Mouse (Mus musculus) embryonic fibroblast, embryonic 13.5 days (primary cell): ENCODE results near the gene Pi4k2a. TPM values are rescaled to one million over a fixed set of nuclear protein-coding genes. Genes with fewer than 3 reads are reported as not detected.

ENCODE experiments used
- H3K27ac ChIP-seq: 2 replicates; pipeline ENCODE4 v1.5.1; 2012; ENCODE audit warnings: low read length, control low read depth, inconsistent platforms; ENCODE audit not compliant: insufficient read depth
- H3K4me1 ChIP-seq: 2 replicates; pipeline ENCODE4 v1.6.1; 2011; ENCODE audit warnings: low read length; ENCODE audit not compliant: control insufficient read depth, insufficient read depth
- H3K4me3 ChIP-seq: 2 replicates; pipeline ENCODE4 v1.5.1; 2011; ENCODE audit warnings: mild to moderate bottlenecking, control low read depth, low read length; ENCODE audit not compliant: insufficient read depth
- CTCF ChIP-seq: IDR thresholded peaks from 2 replicates; pipeline ENCODE4 v1.5.1; 2011; ENCODE audit warnings: mild to moderate bottlenecking, control low read depth, low read length, moderate library complexity, borderline replicate concordance; ENCODE audit not compliant: insufficient read depth
- POLR2A ChIP-seq: IDR thresholded peaks from 2 replicates; pipeline ENCODE4 v1.6.1; 2011; ENCODE audit warnings: low read depth, mild to moderate bottlenecking, control low read depth, low read length, moderate library complexity
- polyA plus RNA-seq: library from polyadenylated mRNA; stranded (reverse); fragments of >200 nt; gene quantifications from 2 replicates; pipeline ENCODE4 v1.2.4, GENCODE M21; 2011; ENCODE audit warnings: low read depth; ENCODE audit not compliant: missing spikeins, insufficient read length

The Pi4k2a gene
- polyA plus RNA-seq, 1 experiment: 25.6 TPM

DNA sequence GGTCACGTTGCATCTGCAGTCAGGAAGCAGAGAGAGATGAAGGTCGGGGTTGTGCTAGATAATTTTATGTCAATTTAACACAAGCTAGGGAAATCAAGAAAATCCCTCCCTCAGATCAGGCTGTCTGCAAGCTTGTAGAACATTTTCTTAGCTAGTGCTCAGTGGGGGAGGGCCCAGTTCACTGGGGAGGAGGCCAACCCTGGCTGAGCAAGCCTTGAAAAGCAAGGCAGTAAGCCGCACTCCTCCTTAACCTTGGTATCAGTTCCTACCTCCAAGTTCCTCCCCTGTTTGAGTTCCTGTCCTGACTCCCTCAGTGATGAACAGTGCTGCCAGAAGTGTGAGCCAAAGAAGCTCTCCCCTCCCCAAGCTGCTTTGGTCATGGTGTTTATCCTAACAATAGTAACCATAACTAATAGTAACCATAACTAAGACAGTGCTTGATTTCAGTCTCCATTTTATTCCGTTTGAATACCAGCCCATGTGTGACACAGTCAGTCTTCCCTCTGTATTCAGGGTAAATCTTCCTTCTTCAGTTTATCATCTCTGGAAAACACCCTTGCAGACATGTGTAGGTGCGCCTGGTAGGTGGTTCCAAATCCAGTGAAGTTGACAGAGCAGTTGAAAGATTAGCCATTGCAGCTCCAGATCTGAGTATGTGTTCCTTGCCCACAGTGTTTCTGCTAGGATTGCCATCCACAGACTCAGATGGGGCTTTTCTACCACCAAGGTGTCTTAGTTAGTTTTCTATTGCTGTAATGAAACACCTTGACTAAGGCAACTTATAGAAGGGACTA lies 49.7 kb downstream of the Pi4k2a start:
- TF ChIP-seq POLR2A: no peak
- TF ChIP-seq CTCF: no peak
- H3K4me3 ChIP-seq: no peak overlapping the region
- H3K4me1 ChIP-seq: 0 out of 2 replicates have a peak, but pooled peaks cover 5% of the 10 kb centered on the region
- no peak overlapping the region for H3K27ac ChIP-seq

DNA sequence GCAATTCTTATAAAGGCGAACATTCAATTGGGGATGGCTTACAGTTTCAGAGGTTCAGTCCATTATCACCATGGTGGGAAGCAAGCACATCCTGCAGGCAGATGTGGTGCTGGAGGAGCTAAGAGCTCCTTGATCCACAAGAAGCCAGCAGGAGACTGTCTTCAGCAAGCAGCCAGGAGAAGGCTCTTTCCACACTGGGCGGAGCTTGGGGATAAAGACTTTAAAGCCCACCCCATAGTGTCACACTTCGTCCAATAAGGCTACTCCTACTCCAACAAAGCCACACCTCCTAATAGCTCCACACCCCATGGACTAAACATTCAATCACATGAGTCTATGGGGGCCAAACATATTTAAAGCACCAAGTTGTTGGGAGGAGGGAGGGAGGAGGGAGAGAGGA lies 51.7 kb downstream of the Pi4k2a start:
- H3K27ac ChIP-seq: no peak overlapping the region
- peaks cover 5% of the 10 kb centered on the region; the same call in 1 of the 2 replicates for H3K4me1 ChIP-seq
- no peak overlapping the region for H3K4me3 ChIP-seq
- TF ChIP-seq POLR2A (no peak), CTCF (no peak)

DNA sequence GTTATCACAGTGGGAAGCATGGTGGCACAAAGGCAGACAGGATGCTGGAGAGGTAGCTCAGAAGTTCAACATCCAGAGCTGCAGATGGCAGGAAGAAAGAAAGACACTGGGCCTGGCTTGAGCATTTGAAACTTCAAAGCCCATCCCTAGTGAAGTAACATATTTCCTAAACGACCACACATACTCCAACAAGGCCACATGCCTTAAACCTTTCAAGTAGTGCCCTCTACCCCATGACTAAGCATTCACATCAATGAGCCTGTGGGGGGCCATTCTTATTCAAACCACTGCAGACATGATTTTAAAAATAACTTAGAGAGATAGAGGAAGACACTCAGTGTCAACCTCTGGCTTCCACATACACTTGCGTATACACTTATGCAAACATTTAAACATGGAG lies 52.5 kb downstream of the Pi4k2a start:
- Histone ChIP-seq H3K4me1 (peaks cover 5% of the 10 kb centered on the region; the same call in 1 of the 2 replicates), H3K4me3 (no peak overlapping the region), H3K27ac (no peak overlapping the region)
- no peak for TF ChIP-seq POLR2A
- TF ChIP-seq CTCF: no peak

DNA sequence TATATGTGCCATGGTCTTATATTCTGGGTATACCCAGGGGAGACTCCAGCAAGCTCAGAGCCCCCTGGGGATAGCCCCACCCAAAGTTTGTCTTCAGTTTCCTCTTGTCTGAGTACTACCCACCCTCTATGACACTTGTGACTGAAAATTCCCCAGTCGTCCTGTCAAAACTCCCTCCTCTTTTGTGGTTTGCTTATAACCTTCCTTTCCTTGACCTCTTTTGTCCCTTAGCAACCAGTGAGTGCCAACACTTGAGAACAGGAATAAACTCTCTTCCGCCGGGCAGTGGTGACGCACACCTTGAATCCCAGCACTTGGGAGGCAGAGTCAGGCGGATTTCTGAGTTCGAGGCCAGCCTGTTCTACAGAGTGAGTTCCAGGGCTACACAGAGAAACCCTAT lies 53.8 kb downstream of the Pi4k2a start:
- TF ChIP-seq POLR2A (no peak), CTCF (no peak)
- Histone ChIP-seq H3K27ac (no peak overlapping the region), H3K4me3 (no peak overlapping the region), H3K4me1 (peaks cover 6% of the 10 kb centered on the region; the same call in 1 of the 2 replicates)

DNA sequence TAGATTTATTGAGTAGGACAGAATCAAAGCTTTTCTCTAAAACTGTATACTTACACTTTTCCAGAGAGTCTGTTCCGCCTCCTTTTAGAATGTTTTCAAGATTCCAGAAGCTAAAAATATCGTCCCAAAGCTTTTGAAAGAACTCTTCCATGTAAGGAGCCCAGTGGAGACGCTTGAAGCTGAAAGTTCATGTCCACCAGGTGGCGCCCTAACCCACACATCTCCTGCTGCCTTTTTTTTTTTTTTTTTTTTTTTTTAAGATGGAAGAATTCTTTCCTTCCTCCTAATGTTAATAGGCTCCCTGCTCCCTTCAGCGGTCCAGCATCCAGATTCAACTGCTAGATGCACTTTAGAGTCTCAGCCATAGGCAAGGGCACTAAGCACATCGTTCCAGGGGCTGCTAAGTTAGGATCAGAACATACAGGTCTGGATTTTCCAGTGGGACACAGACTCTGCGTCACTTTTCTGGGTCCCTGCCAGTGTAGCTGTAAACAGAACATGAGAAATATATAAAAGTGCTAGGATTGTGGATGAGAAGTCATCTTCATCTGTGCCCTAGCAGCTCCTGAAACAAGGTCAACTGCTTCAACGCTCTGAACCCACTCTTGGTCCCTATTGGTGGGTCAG lies 54.4 kb downstream of the Pi4k2a start:
- TF ChIP-seq CTCF (peak; percentile 45; the same call in 1 of the 2 replicates), POLR2A (no peak)
- Histone ChIP-seq H3K4me1 (peaks cover 12% of the 10 kb centered on the region; the same call in 1 of the 2 replicates), H3K4me3 (no peak overlapping the region), H3K27ac (no peak overlapping the region)

DNA sequence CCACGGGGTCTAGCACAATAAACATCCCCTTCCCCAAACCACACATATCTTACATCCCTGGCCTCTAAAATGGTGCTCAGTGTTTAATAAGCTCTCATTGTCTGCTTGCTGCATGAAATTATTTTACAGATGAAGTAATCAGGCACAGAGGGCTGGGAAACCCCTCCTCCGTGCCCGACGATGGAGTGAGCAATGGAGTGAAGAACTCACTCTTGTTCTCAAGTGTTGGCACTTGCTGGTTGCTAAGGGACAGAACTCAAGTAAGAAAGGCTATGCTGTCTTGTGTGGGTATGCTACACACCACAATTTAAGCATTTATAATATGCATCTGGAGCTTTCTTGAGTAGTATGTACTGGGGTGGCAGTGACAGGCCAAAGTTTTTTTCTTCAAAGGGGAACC lies 54.9 kb downstream of the Pi4k2a start:
- no peak overlapping the region for H3K27ac ChIP-seq
- peaks cover 15% of the 10 kb centered on the region; the same call in 1 of the 2 replicates for H3K4me1 ChIP-seq
- TF ChIP-seq POLR2A: no peak
- no peak for TF ChIP-seq CTCF
- no peak overlapping the region for H3K4me3 ChIP-seq

DNA sequence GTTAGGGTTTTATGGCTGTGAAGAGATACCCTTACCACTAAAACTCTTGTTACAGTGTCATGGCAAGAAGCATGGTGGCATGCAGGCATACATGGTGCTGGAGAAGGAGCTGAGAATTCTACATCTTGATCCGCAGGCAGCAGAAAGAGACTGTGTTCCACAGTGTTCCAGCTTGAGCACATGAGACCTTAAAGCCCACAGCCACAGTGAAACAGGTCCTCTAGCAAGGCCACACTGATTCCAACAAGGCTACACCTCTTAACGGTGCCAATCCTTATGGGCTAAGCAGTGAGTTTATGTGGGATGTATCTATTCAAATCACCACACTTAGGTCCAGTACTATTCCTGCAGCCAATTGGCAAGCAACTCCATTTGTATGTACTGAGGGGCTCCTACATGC lies 55.5 kb downstream of the Pi4k2a start:
- H3K27ac ChIP-seq: no peak overlapping the region
- peaks cover 18% of the 10 kb centered on the region; the same call in 1 of the 2 replicates for H3K4me1 ChIP-seq
- no peak overlapping the region for H3K4me3 ChIP-seq
- TF ChIP-seq CTCF: no peak
- no peak for TF ChIP-seq POLR2A

DNA sequence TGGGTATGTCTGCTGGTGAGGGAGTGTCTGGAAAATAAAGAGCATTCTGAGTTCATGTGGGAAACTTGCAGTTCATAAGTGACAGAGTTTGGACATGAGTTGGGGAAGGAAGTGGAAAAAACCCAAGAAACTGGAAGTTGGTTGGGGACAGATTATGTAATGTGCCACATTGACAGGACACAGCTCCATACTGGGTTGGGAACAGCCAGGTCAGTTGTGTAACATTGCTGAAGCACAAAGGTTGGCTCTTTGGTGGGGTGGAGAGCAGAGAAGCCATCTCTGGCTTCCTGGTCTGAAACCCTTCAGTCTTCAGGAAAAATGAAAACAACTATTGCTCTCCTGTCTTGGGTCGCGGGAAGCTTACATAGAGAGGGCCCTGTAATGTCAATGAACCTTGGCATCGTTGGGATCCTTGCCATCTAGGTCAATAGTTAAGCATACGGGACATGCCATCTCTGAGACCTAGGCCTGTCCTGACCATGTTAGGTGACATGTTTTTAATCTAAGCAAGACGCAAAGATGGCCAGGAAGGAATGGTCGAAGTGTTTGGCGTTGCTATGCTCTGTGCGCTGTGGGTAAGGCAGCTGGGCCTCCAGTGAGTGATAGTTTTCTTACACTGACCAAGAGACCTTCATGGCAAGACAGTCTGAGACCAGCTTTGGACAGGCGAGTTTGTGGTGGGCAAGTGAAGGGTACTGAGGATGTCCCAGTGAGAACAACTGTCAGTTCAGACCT lies 56.2 kb downstream of the Pi4k2a start:
- peak overlapping the region; percentile 41; the same call in 1 of the 2 replicates for H3K27ac ChIP-seq
- peaks cover 18% of the 10 kb centered on the region; the same call in 1 of the 2 replicates for H3K4me1 ChIP-seq
- TF ChIP-seq CTCF (no peak), POLR2A (peak; percentile 37)
- no peak overlapping the region for H3K4me3 ChIP-seq

DNA sequence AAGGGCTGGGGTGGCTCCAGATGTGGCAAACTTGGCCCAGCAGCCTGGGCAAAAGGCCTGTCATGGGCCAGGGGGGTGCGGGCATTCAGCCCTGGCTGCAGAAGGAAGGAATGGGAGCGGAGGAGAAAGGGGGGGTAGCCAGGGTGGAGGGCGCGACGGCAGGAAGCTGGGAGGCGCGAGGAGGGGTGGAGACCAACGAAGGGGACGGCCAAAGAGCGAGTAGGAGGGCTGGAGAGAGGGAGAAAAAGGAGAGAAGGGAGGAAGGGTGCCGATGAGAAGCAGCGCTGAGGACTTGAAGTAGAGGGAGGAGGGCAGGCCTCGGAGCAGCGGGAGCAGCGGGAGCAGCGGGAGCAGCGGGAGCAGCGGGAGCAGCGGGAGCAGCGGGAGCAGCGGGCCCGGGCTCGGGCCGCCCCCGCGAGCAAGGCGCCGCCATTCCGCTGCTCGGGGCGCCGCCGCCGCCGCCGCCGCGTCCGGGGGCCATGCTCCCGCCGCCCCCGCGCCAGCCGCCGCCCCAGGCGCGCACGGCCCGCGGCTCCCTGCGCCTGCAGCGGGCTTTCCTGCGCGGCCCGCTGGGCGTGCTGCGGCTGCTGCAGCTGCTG lies 57.0 kb downstream of the Pi4k2a start, which contains the start of gene Marveld1:
Gene Marveld1 (plus strand): TSS at position 231 of the 599 bp plus-strand sequence.
- H3K4me1 ChIP-seq: peaks cover 20% of the 10 kb centered on the region; the same call in 1 of the 2 replicates
- no peak for TF ChIP-seq CTCF
- peak; percentile 97 for TF ChIP-seq POLR2A
- H3K27ac ChIP-seq: peak within 1 kb of the TSS; percentile 79
- peak within 1 kb of the TSS; percentile 71 for H3K4me3 ChIP-seq
